Comparison of ENCODE assay signal across 11 mouse cellular contexts in genomic region chr4:81429670-81430069, GRCm38 (mm10). TPM values are rescaled to one million over a fixed set of nuclear protein-coding genes. Genes with fewer than 3 reads are reported as not detected.
DNase-seq lines count a peak whose midpoint lies in the region; ATAC-seq and TF ChIP-seq lines count a peak whose summit lies in the region.
"Had no signal": no experiment of that assay in that cellular context is flagged by ENCODE, and none has a peak within 500 bp of the region (broad histone marks: within the 10 kb centered on the region; RNA-seq: fewer than 3 reads in every experiment).

No protein-coding gene starts in this region.

- H3K4me2 ChIP-seq in kidney, postnatal 0 days (ENCODE audit: low read length), result no peak overlapping the region
- H3K4me2 ChIP-seq in kidney, embryonic 14.5 days (replicated peaks; ENCODE audit: low read depth, low read length), result no peak overlapping the region
- H3K4me2 ChIP-seq in lung, postnatal 0 days (replicated peaks; ENCODE audit: low read depth, low read length), result no peak overlapping the region
- H3K4me2 ChIP-seq: forebrain, embryonic 12.5 days; neural tube, embryonic 12.5 days had no signal

- intact Hi-C loops in left cerebral cortex, postnatal 36 days (cut with DNase I), result no loop called here

- H3K9ac ChIP-seq in kidney, postnatal 0 days (ENCODE audit: low read depth, low read length), result no peak overlapping the region
- H3K9ac ChIP-seq in kidney, embryonic 14.5 days (ENCODE audit: low read depth, low read length), result no peak overlapping the region
- H3K9ac ChIP-seq in lung, postnatal 0 days (replicated peaks; ENCODE audit: low read depth), result no peak overlapping the region
- H3K9ac ChIP-seq: forebrain, embryonic 12.5 days; liver, postnatal 0 days; neural tube, embryonic 12.5 days had no signal

- ATAC-seq in kidney, postnatal 0 days (replicated peaks; ENCODE audit: low FRiP score, low read depth), result no peak
- ATAC-seq in kidney, embryonic 14.5 days (ENCODE audit: low FRiP score, low TSS enrichment), result no peak
- ATAC-seq in lung, postnatal 0 days, result no peak; the same call in 1 of the 2 replicates
- ATAC-seq: liver, postnatal 0 days had no signal

- no peak overlapping the region for H3K4me3 ChIP-seq in kidney, postnatal 0 days (replicated peaks; ENCODE audit: low read depth, low read length)
- H3K4me3 ChIP-seq in kidney, embryonic 14.5 days (ENCODE audit: low read length), result no peak overlapping the region
- H3K4me3 ChIP-seq in lung, postnatal 0 days (ENCODE audit: low read depth, low read length), result no peak overlapping the region
- H3K4me3 ChIP-seq: forebrain, embryonic 12.5 days; hindbrain, embryonic 10.5 days; neural tube, embryonic 12.5 days had no signal

- no peaks in the 10 kb centered on the region for H3K9me3 ChIP-seq in kidney, postnatal 0 days (replicated peaks; ENCODE audit: low read length)
- no peaks in the 10 kb centered on the region for H3K9me3 ChIP-seq in kidney, embryonic 14.5 days (ENCODE audit: control insufficient read depth, low read length)
- H3K9me3 ChIP-seq in lung, postnatal 0 days (ENCODE audit: low read length), result no peaks in the 10 kb centered on the region
- H3K9me3 ChIP-seq: forebrain, embryonic 12.5 days; hindbrain, embryonic 10.5 days; neural tube, embryonic 12.5 days had no signal

- H3K27ac ChIP-seq in kidney, postnatal 0 days, result no peak overlapping the region
- H3K27ac ChIP-seq in kidney, embryonic 14.5 days (ENCODE audit: low read depth, low read length), result no peak overlapping the region
- H3K27ac ChIP-seq in lung, postnatal 0 days (ENCODE audit: low read length), result no peak overlapping the region
- H3K27ac ChIP-seq: forebrain, embryonic 12.5 days; hindbrain, embryonic 10.5 days; neural tube, embryonic 12.5 days had no signal

- no peak for TF ChIP-seq CTCF in kidney, postnatal 0 days (IDR thresholded peaks at IDR 0.05; ENCODE audit: low read depth)
- no peak for TF ChIP-seq CTCF in lung, postnatal 0 days (IDR thresholded peaks at IDR 0.05)

- peak; percentile 26 for DNase-seq in kidney, postnatal 0 days (ENCODE audit: low spot score)
- peak; percentile 43 for DNase-seq in adipocyte (ENCODE audit: low spot score)
- peak; percentile 44 to 61 for DNase-seq in cerebellum, postnatal 10 days
- DNase-seq in lung, postnatal 0 days (ENCODE audit: low spot score), result peak; percentile 12
- DNase-seq in left cerebral cortex, postnatal 36 days (ENCODE audit: low spot score in 2 of 2), result no peak
- no peak for DNase-seq in urinary bladder, postnatal 25 days (ENCODE audit: low spot score)
- DNase-seq: liver, postnatal 0 days had no signal

- 50% methylated on average over 2 of the region's 2 CpGs for WGBS in kidney, postnatal 0 days
- 63% methylated on average over 2 of the region's 2 CpGs for WGBS in kidney, embryonic 14.5 days
- WGBS in lung, postnatal 0 days, result 24% methylated on average over 2 of the region's 2 CpGs

- no peaks in the 10 kb centered on the region for H3K27me3 ChIP-seq in kidney, postnatal 0 days (ENCODE audit: insufficient read depth, low read length)
- no peaks in the 10 kb centered on the region for H3K27me3 ChIP-seq in kidney, embryonic 14.5 days (ENCODE audit: control insufficient read depth, insufficient read depth, low read length)
- H3K27me3 ChIP-seq in lung, postnatal 0 days (replicated peaks; ENCODE audit: insufficient read depth, low read length), result no peaks in the 10 kb centered on the region
- H3K27me3 ChIP-seq: forebrain, embryonic 12.5 days; neural tube, embryonic 12.5 days had no signal

- TF ChIP-seq EP300 in lung, postnatal 0 days (IDR thresholded peaks at IDR 0.05), result no peak

- no peaks in the 10 kb centered on the region for H3K36me3 ChIP-seq in kidney, postnatal 0 days (ENCODE audit: insufficient read depth, low read length)
- no peaks in the 10 kb centered on the region for H3K36me3 ChIP-seq in kidney, embryonic 14.5 days (ENCODE audit: control insufficient read depth, insufficient read depth, low read length)
- no peaks in the 10 kb centered on the region for H3K36me3 ChIP-seq in lung, postnatal 0 days (ENCODE audit: insufficient read depth, low read length)
- H3K36me3 ChIP-seq: neural tube, embryonic 12.5 days had no signal

- no peaks in the 10 kb centered on the region for H3K4me1 ChIP-seq in kidney, postnatal 0 days (replicated peaks; ENCODE audit: insufficient read depth, low read length)
- no peaks in the 10 kb centered on the region for H3K4me1 ChIP-seq in kidney, embryonic 14.5 days (ENCODE audit: control insufficient read depth, insufficient read depth, low read length)
- no peaks in the 10 kb centered on the region for H3K4me1 ChIP-seq in lung, postnatal 0 days (ENCODE audit: insufficient read depth, low read depth, low read length)
- H3K4me1 ChIP-seq: forebrain, embryonic 12.5 days; hindbrain, embryonic 10.5 days; neural tube, embryonic 12.5 days had no signal

RNA-seq across cellular contexts. Expression of gene Mpdz, which starts 12.9 kb away (rescaled TPM):
- 16.1 and 16.3 TPM in 2 replicates for polyA plus RNA-seq in kidney, postnatal 0 days (2015; fragmentation: Nextera tagmentation; extraction: Ambion mirVana)
- polyA plus RNA-seq in kidney, embryonic 14.5 days (2014; fragmentation: Nextera tagmentation; extraction: Ambion mirVana), result 23.4 and 39.0 TPM in 2 replicates
- 7.4 and 10.8 TPM in 2 replicates for polyA plus RNA-seq in lung, postnatal 0 days (2015; fragmentation: Nextera tagmentation; extraction: Ambion mirVana)
- 10 to 100 TPM; 47.8 to 61.3 TPM for total RNA-seq in left cerebral cortex, postnatal 36 days (2021)

Comparison
In these comparisons a context has a peak if more than half of its experiments do, and no peak if none do; other contexts are left out.
1. DNase-seq: peak in kidney, postnatal 0 days (single experiment), adipocyte (single experiment), cerebellum, postnatal 10 days (2 of 2) and lung, postnatal 0 days (single experiment); none in left cerebral cortex, postnatal 36 days (0 of 2) and urinary bladder, postnatal 25 days (single experiment).